Mouse (Mus musculus) frontal cortex, adult 2 months (tissue): Measurements from ENCODE around the gene Vmn2r27. TPM values are rescaled to one million over a fixed set of nuclear protein-coding genes. Genes with fewer than 3 reads are reported as not detected.
A peak's percentile ranks its signal among the peaks of the same experiment; 100 is the strongest.

Experiments
- DNase-seq, 2 experiments: peaks; one replicate each; pipeline ENCODE4 v3.0.0; 2022; ENCODE audit warnings: low spot score in 1 of 2; ENCODE audit errors: extremely low spot score in 1 of 2
- polyA plus RNA-seq: library from polyadenylated mRNA; depleted of rRNA; stranded (reverse); fragments of >200 nt; gene quantifications from 2 replicates; pipeline ENCODE4 v1.2.3, GENCODE M21; 2012; rRNA removed

Gene Vmn2r27
- polyA plus RNA-seq: 0.02 and 0.11 TPM in 2 replicates

GRCm38 (mm10) chr6:124231756-124232155 is at the start of gene Vmn2r27:
TSS of gene Vmn2r27 (minus strand) at chr6:124231856.
- no peak for DNase-seq

DNA sequence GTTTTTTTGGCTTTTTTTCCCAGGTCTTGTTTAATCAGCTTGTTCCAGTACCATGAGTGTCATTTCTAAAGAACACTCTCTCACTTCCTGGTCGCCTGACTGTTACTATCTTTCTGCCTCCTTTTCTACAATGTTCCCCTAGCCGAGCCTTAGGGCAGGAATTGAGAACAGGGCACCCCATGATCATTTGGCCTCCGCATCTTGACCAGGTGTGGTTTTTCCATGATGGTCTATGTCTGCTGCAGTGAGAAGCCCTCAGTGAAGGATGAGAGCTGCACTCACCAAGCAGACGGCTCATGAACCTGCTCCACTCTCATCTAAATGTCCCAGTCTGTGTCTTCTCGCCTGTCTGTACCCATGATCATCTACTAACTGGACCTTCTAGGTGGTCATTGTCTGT is 46.6 kb upstream of the Vmn2r27 start:
- no peak for DNase-seq

DNA sequence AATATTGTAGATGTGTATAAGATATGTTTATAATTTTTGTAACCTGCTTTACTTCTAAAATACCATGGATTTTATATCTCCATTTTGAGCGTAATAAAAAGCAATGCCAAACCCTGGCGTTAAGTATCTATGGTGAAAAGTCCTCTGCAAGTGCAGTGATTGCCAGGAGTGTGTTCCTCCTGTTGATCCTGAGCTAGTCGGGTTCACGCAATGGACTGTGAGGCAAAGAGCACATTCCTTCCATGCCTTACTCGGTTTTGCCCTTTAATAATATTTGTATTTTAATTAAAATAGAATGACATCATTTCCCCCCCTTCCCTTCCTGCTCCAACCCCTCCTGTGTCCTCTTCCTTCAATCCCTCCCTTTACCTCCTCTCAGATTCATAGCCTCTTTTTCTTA is 46.0 kb upstream of the Vmn2r27 start:
- no peak for DNase-seq

- peak in 1 of 2 experiments; percentile 7 for DNase-seq
These were observed 41.7 kb upstream of the Vmn2r27 start for GRCm38 (mm10) chr6:124273231-124273880.

GRCm38 (mm10) chr6:124262696-124263095 is 31.0 kb upstream of the Vmn2r27 start:
- peak; percentile 21 to 88 for DNase-seq

DNA sequence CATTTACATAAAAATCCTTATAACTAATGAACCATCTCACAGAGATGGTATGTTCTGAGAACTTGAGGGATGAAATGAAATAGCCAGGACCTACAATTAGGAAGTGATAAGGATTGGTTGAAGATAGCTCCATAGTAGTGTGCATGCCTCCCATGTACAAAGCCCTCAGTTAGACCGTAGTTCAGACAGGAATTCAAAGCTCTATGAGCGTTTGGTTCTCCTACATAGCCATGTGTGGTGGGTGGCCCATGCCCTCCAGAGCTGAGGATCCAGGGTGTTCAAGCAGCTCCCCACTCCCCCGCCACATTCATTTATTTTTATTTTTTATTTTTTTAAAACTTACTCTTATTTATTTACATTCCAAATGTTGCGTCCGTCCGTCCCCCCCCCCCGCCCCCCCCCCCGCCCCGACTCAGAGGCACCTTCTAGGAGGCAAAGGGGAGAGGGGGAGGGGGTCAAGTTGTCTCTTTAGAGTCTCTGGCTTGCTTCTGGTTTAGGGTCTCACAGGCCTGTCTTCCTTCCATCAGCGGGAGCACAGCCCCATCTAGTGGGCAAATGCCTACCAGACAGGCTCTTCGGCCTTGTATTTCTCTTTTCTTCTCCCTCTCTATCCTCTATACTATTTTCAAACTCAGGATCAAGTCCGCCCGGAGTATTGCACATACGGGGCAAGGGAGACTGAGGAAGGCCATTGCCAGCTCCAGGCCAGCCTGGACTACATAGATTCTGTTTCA is 28.7 kb upstream of the Vmn2r27 start:
- peak; percentile 8 to 84 for DNase-seq

- DNase-seq: no peak
These were observed 24.2 kb upstream of the Vmn2r27 start for GRCm38 (mm10) chr6:124255721-124256470.

DNA sequence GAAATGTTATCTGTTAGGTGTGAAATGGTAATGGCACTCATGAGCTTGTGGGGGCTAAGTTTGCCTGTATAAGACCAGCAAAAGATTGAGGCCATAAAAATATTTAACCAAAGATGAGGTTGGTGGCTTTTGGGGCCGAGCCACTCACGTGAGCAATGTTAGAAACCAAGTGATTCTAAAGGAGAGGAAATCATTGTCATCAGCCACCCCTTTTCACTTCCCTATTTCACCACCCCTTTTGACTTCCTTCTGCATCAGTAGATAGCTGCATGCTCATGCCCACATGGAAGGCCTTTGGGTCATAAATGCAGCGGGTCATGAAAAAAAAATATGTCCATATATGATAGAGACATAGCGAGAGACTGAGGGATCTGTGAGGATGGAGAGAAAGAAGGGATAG is 29.5 kb downstream of the Vmn2r27 start:
- DNase-seq: no peak

DNA sequence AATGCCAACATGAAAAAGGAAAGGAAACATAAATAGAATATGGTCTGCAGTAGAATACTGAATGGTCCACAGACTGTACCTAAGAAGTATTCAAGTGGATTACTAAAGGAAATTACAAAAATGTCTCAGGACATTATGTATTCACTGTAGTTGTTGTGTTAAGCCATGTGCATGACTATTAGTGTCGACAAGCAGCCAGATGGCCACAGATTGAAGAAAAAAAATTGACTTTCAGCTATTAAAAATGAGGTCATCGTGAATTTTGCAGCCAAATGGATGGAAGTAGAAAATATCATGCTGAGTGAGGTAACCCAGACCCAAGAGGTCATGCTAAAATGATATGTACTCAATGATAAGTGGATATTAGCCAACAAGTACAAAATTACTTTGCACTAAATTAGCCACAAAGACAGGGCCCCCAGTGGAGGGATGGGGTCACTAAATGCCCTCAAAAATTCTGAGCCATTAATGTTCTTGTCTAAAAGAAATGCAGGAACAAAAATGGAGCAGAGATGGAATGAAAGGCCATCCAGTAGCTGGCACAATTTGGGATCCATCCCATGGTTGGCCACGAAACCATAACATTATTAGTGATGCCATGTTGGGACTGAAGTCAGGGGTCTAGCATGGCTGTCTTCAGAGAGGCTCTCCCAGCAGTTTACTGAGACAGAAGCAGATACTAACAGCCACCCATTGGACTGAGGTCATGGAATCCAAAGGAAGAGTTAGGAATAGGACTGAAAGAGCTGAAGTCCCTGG is 63.0 kb downstream of the Vmn2r27 start:
- no peak for DNase-seq

DNA sequence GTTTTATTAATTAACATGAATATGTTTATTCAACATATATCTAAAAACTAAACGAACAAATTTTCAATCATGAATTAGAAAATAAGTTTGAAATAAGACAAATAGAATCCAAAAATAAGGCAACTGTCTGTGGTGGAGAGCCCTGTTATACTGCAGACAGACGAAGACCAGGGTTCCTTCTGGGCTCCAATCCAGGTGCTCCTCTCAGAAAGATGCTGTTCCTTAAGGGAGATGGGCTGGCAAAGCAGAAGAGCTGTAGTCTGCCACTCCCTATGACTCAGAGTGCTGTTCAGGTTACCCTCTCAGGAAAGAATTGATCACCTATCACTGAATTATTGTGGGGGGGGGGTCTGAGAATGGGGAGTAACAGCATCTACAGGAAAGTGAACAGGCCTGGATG is 65.1 kb downstream of the Vmn2r27 start:
- DNase-seq: no peak

DNA sequence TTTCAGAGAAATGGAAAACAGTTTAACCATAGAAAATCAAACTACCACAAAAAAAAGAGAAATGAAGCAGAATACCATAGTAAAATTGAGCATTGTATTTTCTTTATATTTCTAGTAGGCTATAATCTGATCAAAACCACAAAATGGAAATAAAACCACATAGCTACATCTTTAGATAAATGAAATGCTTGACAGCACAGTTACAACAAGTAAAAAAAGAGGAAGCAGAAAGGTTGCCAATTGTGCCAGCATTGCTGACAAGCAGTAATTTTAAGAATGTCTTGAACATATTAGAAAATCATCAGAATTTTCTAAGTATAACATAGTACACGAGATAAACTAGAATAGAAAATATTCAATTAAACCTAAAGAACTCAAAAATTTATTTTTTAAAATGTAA is 81.8 kb downstream of the Vmn2r27 start:
- no peak for DNase-seq

Other genes starting within 250 kb of the Vmn2r27 start
- not detected in 2 replicates for gene Vmn2r26, start 207.3 kb downstream of the Vmn2r27 start, polyA plus RNA-seq
- 0.42 and 0.58 TPM in 2 replicates for gene Cd163, start 72.8 kb upstream of the Vmn2r27 start, polyA plus RNA-seq
- gene Pex5, start 183.2 kb upstream of the Vmn2r27 start, polyA plus RNA-seq: 55.4 and 62.0 TPM in 2 replicates
- gene Clstn3, start 232.9 kb upstream of the Vmn2r27 start, polyA plus RNA-seq: 202 and 206 TPM in 2 replicates